Mouse (Mus musculus): ENCODE measurements around the gene Liph.
A peak's percentile ranks its signal among the peaks of the same experiment; 100 is the strongest.
"Not testable (repeated sequence)": the region's sequence is repeated elsewhere in the genome, so short reads cannot be mapped to it uniquely, and the experiment has no call there.

Liph gene

GRCm38 (mm10) chr16:21977347-21977746 lies 18.1 kb downstream of the Liph start:
- DNase-seq (ENCODE audit: low read depth in 1 of 2, low spot score in 2 of 2), result no peak

GRCm38 (mm10) chr16:21976203-21976602 lies 19.3 kb downstream of the Liph start:
- no peak for DNase-seq (ENCODE audit: low read depth in 1 of 2, low spot score in 2 of 2)

- DNase-seq (ENCODE audit: low read depth in 1 of 2, low spot score in 2 of 2), result no peak
Measured at GRCm38 (mm10) chr16:21971446-21971845, 24.0 kb downstream of the Liph start.

GRCm38 (mm10) chr16:21970536-21970935 lies 24.9 kb downstream of the Liph start:
- DNase-seq (ENCODE audit: low read depth in 1 of 2, low spot score in 2 of 2), result no peak

GRCm38 (mm10) chr16:21969874-21970273 lies 25.6 kb downstream of the Liph start:
- DNase-seq (ENCODE audit: low read depth in 1 of 2, low spot score in 2 of 2), result no peak

GRCm38 (mm10) chr16:21965576-21965975 lies 29.9 kb downstream of the Liph start:
- DNase-seq (ENCODE audit: low read depth in 1 of 2, low spot score in 2 of 2), result no peak

GRCm38 (mm10) chr16:21955591-21955990 lies 39.9 kb downstream of the Liph start:
- DNase-seq (ENCODE audit: low read depth in 1 of 2, low spot score in 2 of 2), result no peak

GRCm38 (mm10) chr16:21946761-21947715 lies 48.4 kb downstream of the Liph start, which contains the start of gene Tmem41a:
Tmem41a (minus strand) TSS chr16:21947552.
- DNase-seq (ENCODE audit: low read depth in 1 of 2, low spot score in 2 of 2), result peak; percentile 57 to 63

GRCm38 (mm10) chr16:21928471-21928870 lies 67.0 kb downstream of the Liph start:
- no peak for DNase-seq (ENCODE audit: low read depth in 1 of 2, low spot score in 2 of 2)

GRCm38 (mm10) chr16:21916681-21917080 lies 78.8 kb downstream of the Liph start:
- DNase-seq (ENCODE audit: low read depth in 1 of 2, low spot score in 2 of 2), result no peak

GRCm38 (mm10) chr16:21913347-21913746 lies 82.1 kb downstream of the Liph start:
- DNase-seq (ENCODE audit: low read depth in 1 of 2, low spot score in 2 of 2), result no peak

- not testable (repeated sequence) for DNase-seq (ENCODE audit: low read depth in 1 of 2, low spot score in 2 of 2)
Measured at GRCm38 (mm10) chr16:21908906-21909305, 86.6 kb downstream of the Liph start.

GRCm38 (mm10) chr16:21906902-21907301 lies 88.6 kb downstream of the Liph start:
- no peak for DNase-seq (ENCODE audit: low read depth in 1 of 2, low spot score in 2 of 2)

GRCm38 (mm10) chr16:21905996-21906395 lies 89.5 kb downstream of the Liph start:
- DNase-seq (ENCODE audit: low read depth in 1 of 2, low spot score in 2 of 2), result no peak

- DNase-seq (ENCODE audit: low read depth in 1 of 2, low spot score in 2 of 2), result no peak
Measured at GRCm38 (mm10) chr16:21904636-21905035, 90.8 kb downstream of the Liph start.

All from monocyte, adult 2 months (primary cell).